ENCODE assay signal across 8 mouse cellular contexts in the genomic region with DNA sequence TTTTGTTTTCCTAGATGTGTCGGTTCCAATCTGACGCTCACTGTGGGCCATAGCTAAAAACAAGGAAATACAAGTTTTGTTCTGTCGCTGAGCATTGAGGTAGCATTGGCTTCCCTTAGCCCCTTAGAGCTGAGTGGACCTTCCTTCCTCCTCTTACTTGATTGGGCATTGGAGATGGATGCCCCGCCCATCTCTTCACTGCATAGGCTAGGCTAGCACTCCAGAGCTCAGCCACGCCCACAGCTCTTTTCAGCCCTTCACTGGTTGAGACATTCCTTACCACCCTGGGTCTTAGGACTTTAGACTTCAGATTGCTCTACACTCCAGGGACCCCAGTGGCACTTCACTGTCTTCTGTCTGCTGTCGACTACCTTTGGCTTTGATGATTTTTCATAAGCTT.
DNase-seq lines count a peak whose midpoint lies in the region; ATAC-seq and TF ChIP-seq lines count a peak whose summit lies in the region.

No protein-coding gene starts in this region.

- no peak overlapping the region for H3K4me3 ChIP-seq in forebrain, embryonic 13.5 days
- H3K4me3 ChIP-seq in kidney, adult 2 months (ENCODE audit: insufficient read depth, low read depth, low read length): no peak overlapping the region
- peak overlapping the region; percentile 22 for H3K4me3 ChIP-seq in lung, embryonic 16.5 days (ENCODE audit: low read length)
- peak overlapping the region; percentile 31 for H3K4me3 ChIP-seq in spleen, adult 2 months (ENCODE audit: extremely low read depth, insufficient read depth, insufficient read length)

- WGBS in forebrain, embryonic 13.5 days: 8% methylated on average over 6 of the region's 6 CpGs
- WGBS in kidney, adult 2 months: 35% methylated on average over 6 of the region's 6 CpGs
- 28% methylated on average over 6 of the region's 6 CpGs for WGBS in lung, embryonic 16.5 days
- WGBS in spleen, adult 2 months: 45% methylated on average over 6 of the region's 6 CpGs

- DNase-seq in gastrocnemius, postnatal 14 days: peak; percentile 24
- no peak for DNase-seq in gastrocnemius, adult 8-10 months (ENCODE audit: low spot score in 2 of 2)
- DNase-seq in kidney, adult 2 months: peak; percentile 24
- peak; percentile 28 to 41 for DNase-seq in spleen, adult 2 months (ENCODE audit: low read depth in 1 of 2, low spot score in 2 of 2)
- DNase-seq in frontal cortex, postnatal 10 days (ENCODE audit: low spot score in 2 of 2): no peak
- no peak for DNase-seq in gastrocnemius, postnatal 4 days (ENCODE audit: low spot score in 2 of 2)

- H3K27ac ChIP-seq in forebrain, embryonic 13.5 days: no peak overlapping the region
- no peak overlapping the region for H3K27ac ChIP-seq in kidney, adult 2 months (ENCODE audit: insufficient read depth, low read depth, low read length)
- H3K27ac ChIP-seq in lung, embryonic 16.5 days (ENCODE audit: low read length): 0 out of 2 replicates have a peak overlapping the region, but pooled peaks have one; percentile 11
- H3K27ac ChIP-seq in spleen, adult 2 months (ENCODE audit: insufficient read depth, low read length): no peak overlapping the region

- H3K4me2 ChIP-seq in forebrain, embryonic 13.5 days: peak overlapping the region; percentile 46
- H3K4me2 ChIP-seq in lung, embryonic 16.5 days (ENCODE audit: low read depth, low read length): peak overlapping the region; percentile 43

- H3K27me3 ChIP-seq in forebrain, embryonic 13.5 days: peaks cover 15% of the 10 kb centered on the region; the same call in 1 of the 2 replicates
- no peaks in the 10 kb centered on the region for H3K27me3 ChIP-seq in kidney, adult 2 months (replicated peaks; ENCODE audit: control insufficient read depth, insufficient read depth, low read length)
- H3K27me3 ChIP-seq in lung, embryonic 16.5 days (ENCODE audit: control insufficient read depth, insufficient read depth, low read depth, low read length): no peaks in the 10 kb centered on the region
- no peaks in the 10 kb centered on the region for H3K27me3 ChIP-seq in spleen, adult 2 months (ENCODE audit: control insufficient read depth, insufficient read depth, low read length)

- TF ChIP-seq CTCF in kidney, adult 2 months (conservative IDR thresholded peaks at IDR 0.05; ENCODE audit: insufficient read depth, insufficient read length, low read depth, low read length): no peak
- TF ChIP-seq CTCF in spleen, adult 2 months (IDR thresholded peaks at IDR 0.05; ENCODE audit: extremely low read depth, insufficient read depth, insufficient read length, insufficient replicate concordance): no peak

- H3K9me3 ChIP-seq in forebrain, embryonic 13.5 days (replicated peaks): no peaks in the 10 kb centered on the region
- H3K9me3 ChIP-seq in lung, embryonic 16.5 days (ENCODE audit: control insufficient read depth, low read length): no peaks in the 10 kb centered on the region

- H3K4me1 ChIP-seq in forebrain, embryonic 13.5 days: peaks cover 50% of the 10 kb centered on the region
- H3K4me1 ChIP-seq in kidney, adult 2 months (ENCODE audit: control insufficient read depth, insufficient read depth, low read length): no peaks in the 10 kb centered on the region
- peaks cover 41% of the 10 kb centered on the region for H3K4me1 ChIP-seq in lung, embryonic 16.5 days (replicated peaks; ENCODE audit: control insufficient read depth, insufficient read depth, low read length)
- peaks cover 4% of the 10 kb centered on the region; the same call in 1 of the 2 replicates for H3K4me1 ChIP-seq in spleen, adult 2 months (ENCODE audit: control insufficient read depth, insufficient read depth, insufficient read length)

- no peak overlapping the region for H3K9ac ChIP-seq in forebrain, embryonic 13.5 days
- no peak overlapping the region for H3K9ac ChIP-seq in lung, embryonic 16.5 days (ENCODE audit: low read length)

- intact Hi-C loops in gastrocnemius, postnatal 14 days (cut with DNase I; ENCODE audit: low total_unique reads): no loop called here

- H3K36me3 ChIP-seq in forebrain, embryonic 13.5 days (ENCODE audit: poor library complexity, severe bottlenecking): no peaks in the 10 kb centered on the region
- H3K36me3 ChIP-seq in kidney, adult 2 months (ENCODE audit: control insufficient read depth, insufficient read depth, low read length): no peaks in the 10 kb centered on the region
- no peaks in the 10 kb centered on the region for H3K36me3 ChIP-seq in lung, embryonic 16.5 days (ENCODE audit: control insufficient read depth, insufficient read depth, low read length)
- H3K36me3 ChIP-seq in spleen, adult 2 months (ENCODE audit: control insufficient read depth, insufficient read depth, low read length): no peaks in the 10 kb centered on the region

- ATAC-seq in forebrain, embryonic 13.5 days: peak; percentile 77
- ATAC-seq in lung, embryonic 16.5 days (ENCODE audit: low read depth): peak; percentile 75

- no peak for TF ChIP-seq POLR2A in kidney, adult 2 months (IDR thresholded peaks at IDR 0.05; ENCODE audit: low read depth, low read length)
- TF ChIP-seq POLR2A in spleen, adult 2 months (IDR thresholded peaks at IDR 0.05; ENCODE audit: low read depth, low read length): no peak

Comparison
In these comparisons a context has a peak if more than half of its experiments do, and no peak if none do; other contexts are left out.
1. DNase-seq: peak in gastrocnemius, postnatal 14 days (single experiment), kidney, adult 2 months (single experiment) and spleen, adult 2 months (2 of 2); none in gastrocnemius, adult 8-10 months (0 of 2), frontal cortex, postnatal 10 days (0 of 2) and gastrocnemius, postnatal 4 days (0 of 2).
2. H3K4me3 ChIP-seq: peak in lung, embryonic 16.5 days (single experiment) and spleen, adult 2 months (single experiment); none in forebrain, embryonic 13.5 days (single experiment) and kidney, adult 2 months (single experiment).